Mouse (Mus musculus) gastrocnemius, adult 2 months (tissue): ENCODE results near the gene Dnase2b. TPM values are rescaled to one million over a fixed set of nuclear protein-coding genes. Genes with fewer than 3 reads are reported as not detected.

Experiments used
- DNase-seq: peaks from one replicate; pipeline ENCODE4 v3.0.0; 2022
- H3K27ac ChIP-seq: fragments of 200-600 bp; 2 replicates; pipeline ENCODE4 v1.8.1; 2022; ENCODE audit warnings: mild to moderate bottlenecking
- H3K4me3 ChIP-seq: fragments of 200-600 bp; 2 replicates; pipeline ENCODE4 v1.8.1; 2022; ENCODE audit warnings: mild to moderate bottlenecking, moderate library complexity
- CTCF ChIP-seq: fragments of 200-600 bp; IDR thresholded peaks from 2 replicates; pipeline ENCODE4 v1.8.1; 2022; ENCODE audit warnings: antibody characterized with exemption, mild to moderate bottlenecking, moderate library complexity
- intact Hi-C: fragments of 180-260 bp; cut with DNase I; formaldehyde crosslinking; loops from one replicate; pipeline ENCODE4 v1.15.1; 2025
- long read RNA-seq, 2 experiments: library from polyadenylated mRNA; stranded (forward); transcript quantifications; one replicate each; pipeline ENCODE4 v2.0.0; 2021
- total RNA-seq, 2 experiments: library from RNA; stranded (reverse); gene quantifications; 2 replicates each; pipeline ENCODE4 v1.2.3; 2021

The Dnase2b gene
- under 1 TPM in 1 of 2 experiments, not detected in 1; 0.14 TPM for total RNA-seq
- long read RNA-seq, experiment 1, result 0 reads
- long read RNA-seq, experiment 2, result 0 reads

DNA sequence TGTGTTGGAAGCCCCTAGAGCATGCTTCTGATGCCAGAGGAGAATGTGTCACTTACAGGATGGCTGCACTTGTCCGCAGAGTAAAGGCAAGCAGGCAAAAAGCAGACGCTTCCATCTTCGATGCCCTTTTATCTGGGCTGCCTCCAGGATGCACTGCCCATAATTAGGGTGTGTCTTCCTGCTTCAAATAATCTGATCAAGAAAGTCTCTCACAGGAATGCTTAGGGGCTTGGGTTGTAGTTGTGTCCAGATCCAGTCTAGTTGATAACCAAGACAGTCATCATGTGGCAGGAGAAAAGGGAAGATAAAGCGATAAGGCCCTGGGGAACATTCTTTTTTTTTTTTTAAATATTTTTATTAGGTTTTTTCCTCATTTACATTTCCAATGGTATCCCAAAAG lies at the start of gene Dnase2b:
TSS of gene Dnase2b (minus strand) at position 101 of the 400 bp plus-strand sequence.
- no peak within 1 kb of the TSS for H3K27ac ChIP-seq
- intact Hi-C loops, result no loop called here
- TF ChIP-seq CTCF, result no peak
- no peak within 1 kb of the TSS for H3K4me3 ChIP-seq
- no peak for DNase-seq

DNA sequence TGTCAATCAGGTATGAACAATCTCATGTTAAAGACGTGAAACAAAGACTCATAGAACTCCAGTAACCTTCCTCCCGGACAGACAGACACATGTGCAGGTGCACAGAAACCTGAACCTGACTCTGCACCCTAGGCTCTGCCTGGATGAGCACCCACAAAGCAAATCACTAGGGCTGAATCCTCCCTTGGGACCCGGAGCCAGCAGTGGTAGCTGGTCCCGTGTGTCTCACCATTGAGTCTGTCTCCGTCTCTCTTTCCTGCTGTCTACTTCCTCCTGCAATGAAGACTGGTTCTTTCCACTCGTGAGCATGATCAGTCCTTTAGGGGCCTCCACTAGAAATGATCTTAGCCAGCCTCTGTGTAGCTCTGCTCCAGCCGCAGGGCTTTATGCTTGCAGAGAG lies 46.5 kb upstream of the Dnase2b start:
- TF ChIP-seq CTCF, result no peak
- Histone ChIP-seq H3K27ac (no peak overlapping the region), H3K4me3 (no peak overlapping the region)
- intact Hi-C loops, result no loop called here
- no peak for DNase-seq

DNA sequence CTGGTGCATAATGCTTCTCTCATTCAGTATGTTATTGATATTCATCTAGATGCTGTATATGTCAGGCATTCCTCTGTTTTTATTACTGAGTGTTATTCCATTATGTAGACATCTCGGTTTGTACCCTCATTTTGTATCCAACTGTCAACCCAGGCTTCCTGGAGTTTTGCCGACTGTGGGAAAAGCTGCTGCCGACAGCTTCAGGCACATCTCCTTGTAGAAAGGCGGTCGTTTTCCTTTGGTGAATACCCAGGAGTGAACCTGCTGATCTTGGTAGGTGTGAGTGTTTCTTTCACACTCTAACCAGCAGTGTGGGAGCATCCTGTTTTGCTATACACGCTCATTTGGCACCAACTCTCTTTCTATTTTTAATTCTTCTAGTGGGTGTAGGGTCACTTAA lies 45.6 kb upstream of the Dnase2b start:
- H3K4me3 ChIP-seq, result no peak overlapping the region
- no peak overlapping the region for H3K27ac ChIP-seq
- TF ChIP-seq CTCF, result no peak
- intact Hi-C loops, result no loop called here
- no peak for DNase-seq

DNA sequence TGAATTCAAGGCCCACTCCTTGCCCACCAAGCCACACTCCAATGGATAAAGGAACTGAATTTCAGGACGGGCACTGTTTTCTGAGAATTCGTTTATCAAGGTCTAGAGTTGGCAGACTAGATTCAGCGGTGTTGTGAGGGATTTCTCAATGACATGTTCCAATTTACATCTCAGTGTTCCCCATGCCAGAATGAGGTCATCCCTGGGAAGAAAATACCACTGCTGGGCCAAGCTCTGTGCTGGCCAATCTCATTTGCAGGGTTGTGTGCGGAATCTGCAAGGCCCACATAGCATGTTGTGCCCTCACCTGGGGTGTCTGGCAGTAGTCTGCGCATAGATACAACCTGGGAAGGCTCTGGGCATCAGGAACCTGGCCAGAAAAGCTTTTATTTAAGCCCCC lies 43.9 kb upstream of the Dnase2b start:
- TF ChIP-seq CTCF, result no peak
- no peak overlapping the region for H3K27ac ChIP-seq
- DNase-seq, result no peak
- intact Hi-C loops, result no loop called here
- no peak overlapping the region for H3K4me3 ChIP-seq

DNA sequence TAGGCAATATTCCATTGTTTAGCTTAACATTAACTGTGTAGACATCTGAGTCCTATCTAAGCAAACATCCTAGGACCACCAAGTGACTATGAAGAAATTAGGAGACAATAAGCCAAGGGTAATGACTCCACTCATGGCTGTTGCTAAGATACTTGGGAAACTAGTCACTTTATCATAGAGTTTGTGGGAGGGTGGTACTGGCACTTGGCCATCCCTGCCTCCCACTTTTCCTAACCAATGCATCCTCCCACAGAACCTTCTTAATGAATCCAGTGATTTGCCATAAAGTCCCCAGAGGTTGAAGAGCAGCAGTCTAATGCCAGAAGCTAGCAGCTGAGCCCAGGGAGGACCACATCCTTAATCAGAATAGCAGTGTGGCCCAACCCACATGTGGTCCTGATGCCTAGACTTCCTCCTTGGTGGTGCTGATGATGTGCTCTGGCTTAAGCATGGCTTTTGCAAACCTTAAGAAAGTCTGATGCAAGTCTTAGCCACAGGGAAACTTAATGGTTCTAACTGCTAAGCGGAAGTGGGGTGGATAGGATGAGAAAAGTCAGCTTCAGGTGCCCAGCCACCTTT lies 42.8 kb upstream of the Dnase2b start:
- no peak overlapping the region for H3K27ac ChIP-seq
- intact Hi-C loops, result no loop called here
- no peak overlapping the region for H3K4me3 ChIP-seq
- no peak for TF ChIP-seq CTCF
- no peak for DNase-seq

DNA sequence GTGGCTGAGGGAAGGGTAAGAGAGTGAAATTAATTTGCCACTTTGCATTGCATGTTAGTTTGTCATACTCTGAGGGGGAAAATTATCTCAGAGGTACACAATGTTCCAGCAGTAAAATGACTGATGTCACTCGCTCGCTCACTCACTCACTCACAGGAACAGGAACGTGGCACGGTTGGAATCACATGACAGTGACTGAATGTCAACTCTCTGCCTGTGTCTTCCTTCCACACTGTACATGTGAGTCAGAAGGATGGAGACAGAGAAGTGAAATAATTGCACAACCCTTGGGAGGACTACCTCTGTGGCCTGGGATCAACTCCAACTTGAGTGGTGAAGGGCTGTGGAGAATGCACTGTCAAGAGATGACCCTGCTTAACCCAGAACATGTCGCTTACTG lies 42.0 kb upstream of the Dnase2b start:
- TF ChIP-seq CTCF, result no peak
- no peak for DNase-seq
- H3K27ac ChIP-seq, result no peak overlapping the region
- intact Hi-C loops, result no loop called here
- no peak overlapping the region for H3K4me3 ChIP-seq

DNA sequence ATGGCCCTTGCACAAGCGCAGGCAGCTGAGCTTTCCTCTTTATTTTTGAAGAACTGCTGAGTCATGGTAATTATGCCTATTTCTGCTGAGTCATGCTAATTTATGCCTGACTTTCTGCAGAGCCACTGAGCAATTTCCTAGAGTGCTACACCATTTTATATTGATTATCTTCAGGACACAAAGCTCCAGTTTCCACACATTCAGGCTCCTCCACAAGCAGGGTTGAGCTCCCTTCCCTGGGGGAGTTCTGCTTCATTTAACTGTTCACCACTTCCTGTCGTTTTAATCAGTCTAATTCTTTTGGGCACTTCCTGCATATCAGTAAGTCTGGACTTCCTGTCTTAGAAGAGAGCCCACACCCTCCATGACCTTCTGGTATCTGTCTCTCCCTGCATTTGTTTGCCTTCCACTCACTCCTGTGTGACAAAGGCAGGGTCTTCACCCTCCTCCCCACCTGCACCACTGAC lies 39.7 kb upstream of the Dnase2b start:
- no peak for TF ChIP-seq CTCF
- Histone ChIP-seq H3K27ac (no peak overlapping the region), H3K4me3 (no peak overlapping the region)
- intact Hi-C loops, result no loop called here
- no peak for DNase-seq

DNA sequence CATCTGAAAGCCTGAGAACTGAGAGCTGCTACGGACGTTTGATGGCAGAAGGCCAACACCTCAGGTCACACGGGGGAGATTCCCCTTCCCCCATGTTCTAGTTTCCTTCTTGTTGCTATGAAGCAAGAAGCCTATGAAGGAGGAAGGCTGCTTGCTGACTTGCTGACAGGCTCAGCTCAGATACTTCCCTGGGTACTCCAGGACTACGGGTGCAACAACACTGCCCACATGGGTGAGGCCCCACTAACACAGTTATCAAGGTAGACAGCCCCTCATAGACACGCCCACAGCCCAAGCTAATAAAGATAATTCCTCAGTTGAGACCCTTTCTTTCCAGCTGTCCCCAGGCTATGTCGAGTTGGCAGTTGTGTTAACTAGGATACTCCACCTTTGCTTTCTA lies 38.3 kb upstream of the Dnase2b start:
- intact Hi-C loops, result no loop called here
- no peak for TF ChIP-seq CTCF
- DNase-seq, result no peak
- Histone ChIP-seq H3K27ac (no peak overlapping the region), H3K4me3 (no peak overlapping the region)

DNA sequence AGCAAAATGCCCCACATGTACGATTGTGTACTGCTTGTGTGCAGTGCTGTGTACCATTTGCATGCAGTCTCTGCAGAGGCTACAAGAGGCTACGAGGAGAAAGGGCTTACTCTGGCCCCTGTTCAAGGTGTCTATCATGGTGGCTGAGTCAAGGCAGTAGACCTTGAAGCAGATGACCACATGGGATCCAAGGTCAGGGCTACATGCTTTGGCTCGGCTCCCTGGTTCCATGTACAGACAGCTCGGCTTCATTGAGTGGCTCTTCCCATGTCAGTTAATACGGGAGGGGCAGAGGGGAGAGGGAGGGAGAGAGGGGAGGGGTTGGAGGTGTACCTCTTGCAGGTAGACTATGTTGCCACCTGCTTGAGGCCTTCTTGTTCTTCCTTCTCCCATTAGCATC lies 37.0 kb upstream of the Dnase2b start:
- H3K4me3 ChIP-seq, result no peak overlapping the region
- TF ChIP-seq CTCF, result no peak
- intact Hi-C loops, result no loop called here
- no peak for DNase-seq
- H3K27ac ChIP-seq, result no peak overlapping the region

DNA sequence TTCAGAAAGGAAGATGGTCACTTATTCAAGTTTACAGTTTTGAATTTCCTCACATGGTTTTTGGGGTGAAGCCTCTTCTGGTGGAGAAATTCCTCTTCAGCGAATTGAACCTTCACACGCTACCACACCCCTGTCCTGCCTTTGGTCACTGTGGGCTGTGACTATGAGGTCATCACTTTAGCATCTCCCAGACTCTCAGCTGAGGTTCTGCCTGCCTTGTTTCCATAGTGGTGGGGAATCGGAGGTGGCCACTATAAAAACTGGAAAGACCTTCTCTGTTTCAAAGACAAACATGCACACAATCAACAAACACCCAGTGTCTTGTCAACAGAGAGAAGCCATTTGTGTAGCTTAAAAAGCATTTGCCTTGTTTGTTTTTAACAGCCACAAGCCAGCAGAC lies 35.8 kb upstream of the Dnase2b start, which contains the start of gene 4930503B20Rik:
TSS of gene 4930503B20Rik (minus strand) at position 101 of the 400 bp plus-strand sequence.
- no peak for TF ChIP-seq CTCF
- Histone ChIP-seq H3K27ac (no peak within 1 kb of the TSS), H3K4me3 (no peak within 1 kb of the TSS)
- intact Hi-C loops, result no loop called here
- DNase-seq, result no peak

DNA sequence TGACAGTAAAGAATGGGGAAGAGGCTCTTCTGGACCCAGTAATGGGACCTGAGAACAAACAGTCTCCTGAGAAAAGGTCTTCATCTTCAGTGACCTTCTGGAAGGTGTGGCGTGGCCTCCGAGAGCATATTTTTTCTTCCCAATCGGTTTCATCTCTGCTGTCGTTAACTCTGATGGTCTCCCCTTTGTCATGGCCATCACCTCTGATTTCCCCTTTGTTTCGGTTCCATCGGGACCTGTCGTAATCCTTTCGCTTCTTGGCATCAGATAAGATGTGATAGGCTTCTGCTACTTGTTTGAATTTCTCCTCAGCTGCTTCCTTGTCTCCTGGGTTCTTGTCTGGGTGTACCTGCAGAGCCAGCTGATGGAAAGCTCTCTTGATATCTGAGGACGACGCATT lies 35.3 kb upstream of the Dnase2b start:
- intact Hi-C loops, result no loop called here
- Histone ChIP-seq H3K4me3 (no peak overlapping the region), H3K27ac (no peak overlapping the region)
- DNase-seq, result no peak
- TF ChIP-seq CTCF, result no peak

DNA sequence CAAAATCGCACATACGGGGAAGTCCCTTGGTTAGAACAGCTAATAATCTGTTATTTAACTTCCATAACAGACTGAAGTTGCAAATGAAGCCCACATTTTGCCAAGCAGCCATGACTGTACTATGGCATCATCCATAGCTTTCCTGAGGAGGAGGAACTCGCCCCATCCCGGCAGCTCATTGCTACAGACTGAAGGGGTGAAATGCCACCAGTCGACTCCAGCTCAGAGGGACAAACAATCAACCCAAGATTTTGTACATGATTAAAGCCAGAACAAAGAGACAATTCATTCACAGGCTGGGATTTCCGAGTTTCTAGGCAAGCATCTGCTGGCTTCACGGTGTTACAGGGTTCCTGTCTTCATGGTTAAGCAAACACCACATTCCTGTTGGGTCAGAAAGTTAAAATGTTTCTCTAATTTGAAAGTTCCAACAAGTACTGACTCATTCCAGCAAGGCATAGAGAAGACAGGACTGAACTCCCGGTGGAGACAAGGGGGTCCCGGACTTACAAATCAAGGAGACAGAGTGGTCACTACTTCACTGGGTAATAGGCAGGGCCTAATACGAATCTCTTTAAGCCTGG lies 34.0 kb upstream of the Dnase2b start:
- H3K4me3 ChIP-seq, result no peak overlapping the region
- no peak for TF ChIP-seq CTCF
- intact Hi-C loops, result no loop called here
- H3K27ac ChIP-seq, result no peak overlapping the region
- no peak for DNase-seq

DNA sequence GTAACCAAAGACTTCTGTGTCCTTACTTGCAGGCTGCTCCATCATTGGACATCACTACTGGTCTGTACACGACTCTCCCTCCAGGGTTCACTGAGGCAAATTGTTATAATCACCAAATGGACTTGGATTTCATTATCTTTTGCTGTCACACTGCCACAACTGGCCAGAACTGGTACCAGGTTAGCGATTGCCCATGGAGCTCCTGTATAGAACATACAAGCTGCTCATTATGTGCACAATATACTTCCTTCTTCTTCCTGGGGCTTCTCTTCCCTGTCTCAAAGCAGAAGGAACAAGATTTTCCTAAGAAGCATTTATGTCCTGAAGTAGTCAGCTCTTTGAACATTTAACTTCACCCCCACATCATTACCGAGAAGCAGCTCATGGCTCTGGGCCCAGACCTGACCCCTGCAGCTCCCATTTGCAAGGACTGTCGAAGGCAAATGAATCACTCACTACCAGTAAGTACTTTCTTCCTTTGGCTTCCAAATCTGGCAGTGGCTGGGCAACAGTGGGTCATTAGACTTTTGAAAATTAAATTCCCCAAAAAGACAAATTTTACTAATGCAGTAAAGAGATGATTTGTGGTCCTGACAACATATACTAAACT lies 26.5 kb upstream of the Dnase2b start:
- no peak overlapping the region for H3K27ac ChIP-seq
- DNase-seq, result no peak
- intact Hi-C loops, result no loop called here

DNA sequence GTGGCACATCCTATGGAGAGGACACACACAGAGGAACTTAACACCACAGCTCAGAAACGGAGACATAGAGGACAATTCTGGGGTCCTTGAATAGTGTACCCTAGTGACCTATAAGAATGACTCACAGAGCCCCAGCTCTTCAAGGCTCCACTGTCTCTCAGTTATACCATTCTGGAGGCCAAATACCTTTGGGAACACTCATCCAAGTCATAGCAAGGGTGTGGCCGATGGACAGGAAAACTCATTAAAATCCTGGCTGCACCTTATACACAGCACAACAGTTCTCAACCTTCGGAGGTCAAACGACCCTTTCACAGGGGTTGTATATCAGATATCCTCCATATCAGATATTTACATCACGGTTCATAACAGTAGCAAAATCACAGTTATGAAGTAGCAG lies 17.1 kb upstream of the Dnase2b start:
- no peak for TF ChIP-seq CTCF
- Histone ChIP-seq H3K27ac (no peak overlapping the region), H3K4me3 (no peak overlapping the region)
- DNase-seq, result no peak
- intact Hi-C loops, result no loop called here

More for the DNA sequence above, 26.5 kb upstream of the Dnase2b start:
- no peak overlapping the region for H3K4me3 ChIP-seq
- TF ChIP-seq CTCF, result no peak
